Mouse (Mus musculus) kidney, embryonic 14.5 days (tissue): Measurements from ENCODE around the gene Olfr868. TPM values are rescaled to one million over a fixed set of nuclear protein-coding genes. Genes with fewer than 3 reads are reported as not detected.

Experiments
- ATAC-seq: fragments of 200-750 bp; cut with Nextera tagmentation; 2 replicates; pipeline ENCODE4 v1.8.0; 2017; ENCODE audit warnings: moderate number of reproducible peaks, mild to moderate bottlenecking, moderate TSS enrichment, moderate library complexity; ENCODE audit not compliant: low FRiP score, low TSS enrichment
- H3K27ac ChIP-seq: fragments of 300-500 bp; sonication (generic); 2 replicates; pipeline ENCODE4 v1.5.1; 2014; ENCODE audit warnings: low read depth, mild to moderate bottlenecking, low read length, moderate library complexity, mixed read lengths
- H3K27me3 ChIP-seq: fragments of 300-500 bp; sonication (generic); 2 replicates; pipeline ENCODE4 v1.6.1; 2014; ENCODE audit warnings: mild to moderate bottlenecking, low read length; ENCODE audit not compliant: control insufficient read depth, insufficient read depth
- H3K36me3 ChIP-seq: fragments of 300-500 bp; sonication (generic); 2 replicates; pipeline ENCODE4 v1.6.1; 2014; ENCODE audit warnings: low read length, mixed read lengths; ENCODE audit not compliant: control insufficient read depth, insufficient read depth
- H3K4me1 ChIP-seq: fragments of 300-500 bp; sonication (generic); 2 replicates; pipeline ENCODE4 v1.6.1; 2014; ENCODE audit warnings: low read length, mixed read lengths; ENCODE audit not compliant: control insufficient read depth, insufficient read depth
- H3K4me2 ChIP-seq: fragments of 300-500 bp; sonication (generic); replicated peaks from 2 replicates; pipeline ENCODE4 v1.6.1; 2014; ENCODE audit warnings: low read depth, mild to moderate bottlenecking, low read length
- H3K4me3 ChIP-seq: fragments of 300-500 bp; sonication (generic); 2 replicates; pipeline ENCODE4 v1.5.1; 2014; ENCODE audit warnings: mild to moderate bottlenecking, low read length
- H3K9ac ChIP-seq: fragments of 300-500 bp; sonication (generic); 2 replicates; pipeline ENCODE4 v1.6.1; 2014; ENCODE audit warnings: low read depth, mild to moderate bottlenecking, low read length, moderate library complexity
- H3K9me3 ChIP-seq: fragments of 300-500 bp; sonication (generic); 2 replicates; pipeline ENCODE4 v1.6.1; 2016; ENCODE audit warnings: low read length; ENCODE audit not compliant: control insufficient read depth
- WGBS: fragments of 180-500 bp; shearing (Covaris S2); extraction: QIAGEN DNeasy Blood & Tissue Kit; methylation state at CpG from one replicate; pipeline ENCODE4 v1.1.7; 2014; 5-methylcytosine and 5-hydroxymethylcytosine counted together
- polyA plus RNA-seq: library from polyadenylated mRNA; unstranded; fragments of >200 nt; fragmentation: Nextera tagmentation; extraction: Ambion mirVana; gene quantifications from 2 replicates; pipeline ENCODE4 v1.2.1, GENCODE M21; 2014

Olfr868 gene
- polyA plus RNA-seq: not detected in 2 replicates

- Histone ChIP-seq H3K4me3 (no peak within 1 kb of the TSS), H3K27ac (no peak within 1 kb of the TSS), H3K9ac (no peak within 1 kb of the TSS), H3K4me2 (no peak within 1 kb of the TSS), H3K27me3 (no peaks in the 10 kb centered on the region), H3K4me1 (no peaks in the 10 kb centered on the region), H3K36me3 (no peaks in the 10 kb centered on the region), H3K9me3 (peaks cover 6% of the 10 kb centered on the region; the same call in 1 of the 2 replicates)
- no peak for ATAC-seq
- 48% methylated on average over 2 of the region's 2 CpGs for WGBS
Measured at GRCm38 (mm10) chr9:20098326-20098725, at the start of gene Olfr868. Gene Olfr868 (plus strand): TSS chr9:20098626.

- Histone ChIP-seq H3K4me1 (no peaks in the 10 kb centered on the region), H3K9me3 (no peaks in the 10 kb centered on the region), H3K27me3 (no peaks in the 10 kb centered on the region), H3K27ac (no peak within 1 kb of the TSS), H3K9ac (no peak within 1 kb of the TSS), H3K4me2 (no peak within 1 kb of the TSS), H3K4me3 (no peak within 1 kb of the TSS), H3K36me3 (no peaks in the 10 kb centered on the region)
- no peak for ATAC-seq
- 83% methylated on average over 1 of the region's 1 CpGs for WGBS
Measured at GRCm38 (mm10) chr9:20057462-20057861, 41.0 kb upstream of the Olfr868 start, which contains the start of gene Olfr867. Gene Olfr867 (minus strand): TSS chr9:20057562.

GRCm38 (mm10) chr9:20070236-20070635 is 28.2 kb upstream of the Olfr868 start:
- no peaks in the 10 kb centered on the region for H3K36me3 ChIP-seq
- no peak overlapping the region for H3K9ac ChIP-seq
- H3K27ac ChIP-seq: no peak overlapping the region
- no peak for ATAC-seq
- H3K27me3 ChIP-seq: no peaks in the 10 kb centered on the region
- H3K4me1 ChIP-seq: no peaks in the 10 kb centered on the region
- no peak overlapping the region for H3K4me3 ChIP-seq
- WGBS: 80% methylated on average over 3 of the region's 3 CpGs
- H3K9me3 ChIP-seq: peaks cover 13% of the 10 kb centered on the region
- H3K4me2 ChIP-seq: no peak overlapping the region

GRCm38 (mm10) chr9:20071291-20071690 is 27.1 kb upstream of the Olfr868 start:
- Histone ChIP-seq H3K9ac (no peak overlapping the region), H3K4me3 (no peak overlapping the region), H3K27ac (no peak overlapping the region), H3K27me3 (no peaks in the 10 kb centered on the region), H3K4me1 (no peaks in the 10 kb centered on the region), H3K36me3 (no peaks in the 10 kb centered on the region), H3K4me2 (no peak overlapping the region), H3K9me3 (peaks cover 13% of the 10 kb centered on the region)
- 93% methylated on average over 1 of the region's 1 CpGs for WGBS
- ATAC-seq: no peak

- no peak overlapping the region for H3K9ac ChIP-seq
- peaks cover 13% of the 10 kb centered on the region for H3K9me3 ChIP-seq
- H3K27me3 ChIP-seq: no peaks in the 10 kb centered on the region
- no peak overlapping the region for H3K27ac ChIP-seq
- ATAC-seq: 0 out of 2 replicates have a peak, but pooled peaks have one; percentile 16
- H3K4me1 ChIP-seq: no peaks in the 10 kb centered on the region
- no peaks in the 10 kb centered on the region for H3K36me3 ChIP-seq
- 48% methylated on average over 7 of the region's 7 CpGs for WGBS
- no peak overlapping the region for H3K4me2 ChIP-seq
- H3K4me3 ChIP-seq: no peak overlapping the region
Measured at GRCm38 (mm10) chr9:20073523-20074177, 24.8 kb upstream of the Olfr868 start.

GRCm38 (mm10) chr9:20128709-20129108 is 30.3 kb downstream of the Olfr868 start, which contains the start of gene Olfr869:
Gene Olfr869 (plus strand): TSS chr9:20129009.
- Histone ChIP-seq H3K9me3 (no peaks in the 10 kb centered on the region), H3K27me3 (no peaks in the 10 kb centered on the region), H3K9ac (no peak within 1 kb of the TSS), H3K27ac (no peak within 1 kb of the TSS), H3K4me3 (no peak within 1 kb of the TSS), H3K36me3 (no peaks in the 10 kb centered on the region), H3K4me2 (no peak within 1 kb of the TSS), H3K4me1 (no peaks in the 10 kb centered on the region)
- no peak for ATAC-seq
- WGBS: 80% methylated on average over 2 of the region's 2 CpGs

GRCm38 (mm10) chr9:20149706-20150105 is 51.3 kb downstream of the Olfr868 start:
- Histone ChIP-seq H3K9me3 (peaks cover 8% of the 10 kb centered on the region; the same call in 1 of the 2 replicates), H3K4me1 (no peaks in the 10 kb centered on the region), H3K9ac (no peak overlapping the region), H3K4me3 (no peak overlapping the region), H3K27ac (no peak overlapping the region), H3K27me3 (no peaks in the 10 kb centered on the region), H3K4me2 (no peak overlapping the region), H3K36me3 (no peaks in the 10 kb centered on the region)
- WGBS: 88% methylated on average over 3 of the region's 3 CpGs
- ATAC-seq: no peak

Other genes starting within 250 kb of the Olfr868 start
- gene Olfr860, start 248.9 kb upstream of the Olfr868 start, polyA plus RNA-seq: not detected in 2 replicates
- gene Olfr862, start 210.6 kb upstream of the Olfr868 start, polyA plus RNA-seq: not detected in 2 replicates
- 0.27 and 0.43 TPM in 2 replicates for gene Olfr77, start 181.8 kb upstream of the Olfr868 start, polyA plus RNA-seq
- not detected in 2 replicates for gene Olfr866, start 70.6 kb upstream of the Olfr868 start, polyA plus RNA-seq
- gene Olfr867, start 41.1 kb upstream of the Olfr868 start, polyA plus RNA-seq: not detected in 2 replicates
- not detected in 2 replicates for gene Olfr869, start 30.4 kb downstream of the Olfr868 start, polyA plus RNA-seq
- gene Olfr870, start 75.4 kb downstream of the Olfr868 start, polyA plus RNA-seq: not detected in 2 replicates
- not detected in 2 replicates for gene Olfr871, start 113.6 kb downstream of the Olfr868 start, polyA plus RNA-seq
- not detected in 2 replicates for gene Olfr872, start 138.5 kb downstream of the Olfr868 start, polyA plus RNA-seq
- gene Olfr39, start 183.7 kb downstream of the Olfr868 start, polyA plus RNA-seq: not detected in 2 replicates
- not detected in 2 replicates for gene Olfr873, start 199.9 kb downstream of the Olfr868 start, polyA plus RNA-seq
- gene Olfr18, start 237.5 kb downstream of the Olfr868 start, polyA plus RNA-seq: not detected in 2 replicates